Mouse (Mus musculus): ENCODE results near the gene Dnpep.

- no peak for TF ChIP-seq POLR2A (IDR thresholded peaks at IDR 0.05; ENCODE audit: insufficient read depth, low read depth, low read length)
- 0 out of 2 replicates have a peak, but pooled peaks have one; percentile 15 for TF ChIP-seq CTCF (IDR thresholded peaks at IDR 0.05; ENCODE audit: insufficient read depth, low read depth, low read length)
Measured at GRCm38 (mm10) chr1:75316861-75317240, 939 bp downstream of the Dnpep start.
